Mouse (Mus musculus): ENCODE measurements at regions not wholly inside any gene's neighbourhood (a gene's known extent, or its start where the extent isn't known, plus 50 kb on each side); places are given as distances from the start of the nearest gene placed in this dataset.

- no peak for DNase-seq (ENCODE audit: low read depth, low spot score)
These were observed 436.4 kb downstream of the Zfp536 start for GRCm38 (mm10) chr7:37336851-37337531.

DNA sequence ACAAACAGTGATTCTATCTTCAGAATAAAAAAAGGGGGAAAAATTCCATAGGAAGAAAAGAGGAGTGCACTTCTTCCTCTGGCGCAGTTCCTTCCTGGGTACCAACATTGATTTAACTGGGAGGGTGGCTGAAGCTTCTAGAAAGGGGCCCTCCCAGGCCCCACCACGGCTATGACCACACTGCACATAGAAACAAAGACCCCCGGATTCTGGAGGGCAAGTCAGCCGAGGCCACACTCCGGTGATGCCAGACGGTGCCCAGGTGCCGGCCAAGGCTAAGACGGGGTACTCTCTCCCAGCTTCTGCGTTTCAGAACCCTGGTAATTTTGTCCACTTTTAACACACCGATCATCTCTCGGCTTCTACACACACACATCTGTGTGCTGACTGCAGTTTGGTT lies 435.8 kb downstream of the Zfp536 start:
- no peak for DNase-seq (ENCODE audit: low read depth, low spot score)

GRCm38 (mm10) chr7:37338067-37338501 lies 435.4 kb downstream of the Zfp536 start:
- DNase-seq (ENCODE audit: low read depth, low spot score): no peak

DNA sequence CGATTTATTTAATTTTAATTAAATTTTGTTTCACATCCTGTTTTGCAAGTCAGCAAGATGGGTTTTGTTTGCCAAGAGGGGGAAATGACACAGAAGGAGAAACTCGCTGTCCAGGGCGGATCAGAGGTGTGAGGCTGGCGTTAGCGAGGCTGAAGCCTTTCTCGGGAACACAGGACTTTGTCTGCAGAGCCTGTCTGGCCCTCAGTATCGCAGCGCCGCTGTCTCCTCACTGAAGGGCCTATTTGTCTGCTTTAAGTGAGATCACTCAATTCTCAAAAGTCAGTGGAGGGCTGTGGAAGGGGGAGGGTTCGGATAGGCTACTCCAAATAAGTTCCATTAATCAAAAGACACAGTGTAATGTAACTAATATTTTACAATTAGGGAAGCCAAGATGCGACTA lies 430.8 kb downstream of the Zfp536 start:
- no peak for DNase-seq (ENCODE audit: low read depth, low spot score)

GRCm38 (mm10) chr7:37343021-37343593 lies 430.3 kb downstream of the Zfp536 start:
- no peak for DNase-seq (ENCODE audit: low read depth, low spot score)

DNA sequence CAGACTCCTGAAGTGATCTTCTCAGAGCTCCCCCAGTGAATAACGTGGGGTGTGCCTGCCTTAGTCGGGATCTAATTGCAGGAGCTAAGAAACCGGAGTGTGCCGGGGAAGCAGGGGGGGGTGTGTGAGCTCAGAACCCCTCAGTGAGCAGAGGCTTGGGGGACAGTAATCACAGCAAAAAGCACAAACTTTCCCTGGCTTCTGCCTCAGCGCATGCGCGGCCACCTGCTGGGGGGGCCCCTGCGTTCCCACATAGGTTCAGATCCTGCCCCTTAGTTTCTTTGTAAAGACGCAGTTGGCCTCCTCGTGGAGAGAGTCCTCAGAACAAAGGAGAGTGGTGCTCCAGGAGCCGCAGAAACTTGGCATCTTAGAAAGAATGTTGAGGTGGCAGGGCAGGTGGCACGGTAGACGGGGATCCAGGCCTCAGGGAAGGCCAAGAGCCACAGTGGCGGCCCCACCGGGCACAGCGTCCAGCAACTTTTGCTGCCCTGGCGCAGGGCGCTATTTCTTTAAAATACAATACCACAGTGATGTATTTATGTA lies 429.7 kb downstream of the Zfp536 start:
- DNase-seq (ENCODE audit: low read depth, low spot score): no peak

DNA sequence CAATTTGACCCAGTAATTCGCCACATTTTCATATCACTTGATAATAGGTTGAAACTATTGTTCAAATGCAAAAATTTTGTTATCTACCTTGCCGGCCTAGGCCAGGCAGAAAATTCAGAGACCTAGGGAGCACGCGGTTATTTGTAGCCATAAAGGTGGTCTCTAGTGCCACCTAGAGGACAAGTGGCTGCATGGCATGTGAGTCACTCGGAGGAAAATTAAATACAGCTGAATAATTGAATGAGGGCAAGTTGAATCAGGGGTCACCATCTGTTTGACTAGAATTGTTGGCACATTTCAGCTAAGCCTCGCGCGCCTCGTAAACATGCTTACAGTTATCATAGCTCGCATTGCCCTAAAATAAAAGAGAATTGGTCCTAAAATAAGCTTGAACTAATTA lies 427.4 kb downstream of the Zfp536 start:
- DNase-seq (ENCODE audit: low read depth, low spot score): peak; percentile 3

- peak; percentile 30 for DNase-seq (ENCODE audit: low read depth, low spot score)
These were observed 415.6 kb downstream of the Zfp536 start for GRCm38 (mm10) chr7:37357647-37358395.

GRCm38 (mm10) chr7:37358492-37358891 lies 414.9 kb downstream of the Zfp536 start:
- DNase-seq (ENCODE audit: low read depth, low spot score): no peak

- DNase-seq (ENCODE audit: low read depth, low spot score): no peak
These were observed 414.0 kb downstream of the Zfp536 start for GRCm38 (mm10) chr7:37359473-37359872.

- no peak for DNase-seq (ENCODE audit: low read depth, low spot score)
These were observed 413.3 kb downstream of the Zfp536 start for GRCm38 (mm10) chr7:37360171-37360570.

GRCm38 (mm10) chr7:37361802-37362441 lies 411.5 kb downstream of the Zfp536 start:
- DNase-seq (ENCODE audit: low read depth, low spot score): no peak

GRCm38 (mm10) chr7:37362879-37363278 lies 410.6 kb downstream of the Zfp536 start:
- no peak for DNase-seq (ENCODE audit: low read depth, low spot score)

- DNase-seq (ENCODE audit: low read depth, low spot score): no peak
These were observed 409.7 kb downstream of the Zfp536 start for GRCm38 (mm10) chr7:37363629-37364175.

DNA sequence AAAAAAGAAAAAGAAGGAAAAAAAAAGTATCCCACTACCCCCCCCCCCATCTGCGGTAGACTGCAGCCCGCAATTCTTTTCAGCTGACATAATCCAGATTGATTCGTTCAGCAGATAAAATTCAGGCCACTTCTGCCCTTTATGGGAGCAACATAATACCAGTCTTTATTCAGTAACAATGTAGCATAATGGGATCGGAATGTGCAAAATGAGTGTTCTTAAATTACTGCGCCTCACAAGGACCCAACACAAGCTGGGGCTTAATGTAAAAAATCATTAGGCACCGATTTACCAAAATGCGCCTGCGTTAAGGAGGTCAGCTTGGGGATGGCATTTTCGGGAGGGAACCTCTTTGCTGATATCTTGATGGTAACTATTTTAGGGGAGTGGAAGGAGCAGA lies 409.2 kb downstream of the Zfp536 start:
- DNase-seq (ENCODE audit: low read depth, low spot score): no peak

DNA sequence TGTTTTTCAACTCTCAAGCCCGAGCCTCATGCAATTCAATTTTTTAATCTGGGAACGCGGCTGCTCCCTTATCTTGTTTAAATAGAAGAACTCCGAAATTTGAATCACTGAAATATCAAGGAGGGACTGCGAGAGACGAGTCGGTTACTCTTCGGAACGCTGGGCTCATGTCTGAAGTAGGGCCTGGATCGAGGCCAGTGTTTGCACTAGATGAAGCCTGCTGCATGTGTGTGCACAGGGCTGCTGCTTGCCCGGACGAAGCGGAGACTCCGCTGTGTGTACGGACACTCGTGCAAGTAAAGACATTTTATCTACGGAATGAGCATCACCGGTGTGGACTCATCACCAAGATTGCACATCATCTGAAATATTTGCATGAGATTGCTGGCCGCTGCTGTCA lies 407.4 kb downstream of the Zfp536 start:
- no peak for DNase-seq (ENCODE audit: low read depth, low spot score)

DNA sequence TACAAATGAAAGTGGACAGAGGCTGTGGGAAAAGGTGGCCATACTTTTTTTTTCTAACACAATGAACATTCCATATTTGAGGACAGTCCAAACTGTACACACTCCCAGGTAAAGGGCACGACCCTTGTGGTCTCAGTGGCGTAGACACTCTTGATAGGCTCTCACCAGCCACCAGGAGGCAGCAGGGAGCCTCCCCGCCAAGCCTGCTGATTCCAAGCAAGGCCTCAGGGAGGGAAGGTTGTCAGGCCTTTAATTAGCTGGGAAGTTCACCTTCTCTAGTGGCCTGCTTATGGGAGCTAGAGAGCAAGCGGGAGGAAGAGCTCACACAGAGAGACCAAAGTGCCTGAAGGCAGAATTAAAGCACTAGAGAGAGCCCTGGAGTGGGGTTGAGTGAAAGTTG lies 403.7 kb downstream of the Zfp536 start:
- DNase-seq (ENCODE audit: low read depth, low spot score): no peak

DNA sequence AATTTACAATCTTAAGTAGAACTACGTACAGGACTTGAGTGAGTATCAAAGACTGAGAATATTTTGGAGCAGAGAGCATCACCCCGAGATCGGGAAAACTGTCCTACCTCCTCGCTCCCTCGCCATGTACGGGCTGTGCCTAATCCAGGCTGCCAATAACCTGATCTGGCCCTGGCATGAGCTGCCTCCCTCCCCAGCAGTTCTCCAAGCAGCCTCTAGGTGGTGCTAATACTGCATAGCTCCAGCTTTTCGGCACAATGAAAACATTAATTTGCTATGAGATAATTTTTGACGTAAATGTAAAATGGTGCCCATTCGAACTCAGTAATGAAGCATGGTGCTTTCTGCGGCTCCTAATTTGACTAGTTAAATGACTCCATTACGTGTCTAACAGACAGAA lies 399.6 kb downstream of the Zfp536 start:
- DNase-seq (ENCODE audit: low read depth, low spot score): no peak

GRCm38 (mm10) chr7:37375044-37375443 lies 398.4 kb downstream of the Zfp536 start:
- DNase-seq (ENCODE audit: low read depth, low spot score): no peak

GRCm38 (mm10) chr7:37375591-37375990 lies 397.9 kb downstream of the Zfp536 start:
- no peak for DNase-seq (ENCODE audit: low read depth, low spot score)

GRCm38 (mm10) chr7:37376207-37376606 lies 397.2 kb downstream of the Zfp536 start:
- DNase-seq (ENCODE audit: low read depth, low spot score): no peak
